Mouse (Mus musculus) ovary, postnatal 36 days (tissue): ENCODE measurements around the gene Cfap298.
A peak's percentile ranks its signal among the peaks of the same experiment; 100 is the strongest.

Experiments
- DNase-seq: peaks from one replicate; pipeline ENCODE4 v3.0.0; 2022; ENCODE audit warnings: low spot score, mixed read lengths

Gene Cfap298

GRCm38 (mm10) chr16:90911766-90912165 lies 23.1 kb downstream of the Cfap298 start:
- DNase-seq: no peak

DNA sequence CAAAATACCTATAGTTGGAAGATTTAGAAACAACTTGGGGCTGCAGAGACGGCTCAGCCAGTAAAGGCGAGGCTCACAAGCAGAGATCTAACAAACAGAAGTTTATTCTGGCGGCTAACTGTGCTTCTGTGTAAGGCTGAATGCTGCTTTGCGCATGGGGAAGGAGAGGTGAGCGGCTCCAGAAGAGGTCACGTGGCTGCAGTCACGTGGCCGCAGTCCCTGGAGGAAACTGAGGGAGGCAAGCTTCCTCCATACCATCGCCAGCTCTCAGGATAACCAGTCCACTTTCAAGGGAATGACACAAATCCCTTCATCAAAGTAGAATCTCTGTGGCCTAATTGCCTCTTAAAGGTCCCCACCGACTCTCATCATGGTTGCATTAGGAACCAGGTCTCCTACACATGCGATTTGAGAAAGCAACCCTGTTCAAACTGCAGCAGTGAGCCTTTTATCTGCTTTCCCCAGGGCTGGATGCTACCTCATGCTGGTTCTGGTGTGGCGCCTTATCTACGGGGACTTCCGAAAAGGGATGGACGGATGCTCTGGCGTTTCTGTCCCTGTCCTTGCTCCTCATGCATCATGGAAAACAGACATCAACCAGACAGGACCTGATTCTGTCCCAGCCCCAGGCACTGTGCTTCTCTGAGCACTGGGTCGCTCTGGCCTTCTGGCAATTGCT lies 23.9 kb downstream of the Cfap298 start:
- DNase-seq: no peak

DNA sequence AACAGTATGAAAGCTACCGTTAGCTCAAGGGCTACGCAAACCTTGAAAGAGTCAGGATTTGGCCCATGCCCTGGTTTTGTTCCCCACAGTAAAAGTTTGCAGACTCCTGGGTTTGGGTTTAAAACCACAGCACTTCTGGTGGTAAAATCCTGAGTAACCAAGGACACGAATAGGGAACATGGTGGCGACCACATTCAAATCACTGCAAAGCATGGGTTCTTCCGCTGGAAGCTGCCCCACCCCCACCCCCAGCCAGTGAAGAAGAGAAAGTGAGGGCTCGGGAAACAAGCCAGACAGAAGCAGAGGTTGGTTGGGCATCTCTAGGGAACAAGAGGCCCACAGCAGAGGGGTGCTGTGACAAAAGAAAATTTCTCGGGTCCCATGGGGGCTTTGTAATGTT lies 27.7 kb downstream of the Cfap298 start:
- DNase-seq: no peak

DNA sequence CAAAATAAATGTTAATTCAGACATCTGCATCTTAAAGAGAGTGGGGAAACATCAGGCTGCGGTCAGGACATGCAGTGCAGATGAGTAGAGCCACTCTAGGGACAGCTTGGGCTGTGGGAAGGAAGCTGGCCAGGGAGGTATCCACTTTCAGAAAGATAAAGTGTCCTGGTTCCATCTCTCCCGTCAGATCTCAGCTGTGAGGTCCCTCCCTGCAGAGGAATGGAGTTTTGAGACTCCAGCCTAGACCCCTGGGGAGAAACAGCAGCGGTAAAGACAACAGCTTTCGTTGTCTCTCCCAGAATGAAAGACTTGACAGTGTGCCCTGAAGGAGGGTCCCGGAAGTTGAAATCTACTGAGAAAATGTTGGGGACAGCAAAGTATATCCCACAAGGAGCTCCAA lies 31.6 kb downstream of the Cfap298 start:
- no peak for DNase-seq

- DNase-seq: no peak
Measured at GRCm38 (mm10) chr16:90901364-90901763, 33.5 kb downstream of the Cfap298 start.

- peak; percentile 28 for DNase-seq
Measured at GRCm38 (mm10) chr16:90899498-90899897, 35.4 kb downstream of the Cfap298 start.

DNA sequence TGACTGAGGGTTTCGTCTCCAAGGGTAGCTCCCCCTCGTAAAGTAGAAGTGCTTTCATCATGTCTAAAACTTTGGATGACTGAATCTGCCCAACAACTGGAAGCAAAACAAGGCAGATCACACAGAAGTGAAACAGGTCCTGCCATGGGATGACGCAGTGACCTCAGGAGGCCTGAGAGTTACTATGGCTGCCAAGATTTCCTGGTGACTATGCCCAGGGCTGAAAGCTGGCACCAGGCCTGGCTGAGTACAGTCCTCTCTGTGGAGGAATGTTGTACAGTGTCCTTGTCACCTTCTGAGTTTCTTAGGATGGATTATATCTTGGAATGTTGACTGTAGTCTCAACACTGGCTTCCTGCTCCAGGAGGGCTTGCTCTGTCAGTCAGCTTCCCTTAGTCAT lies 37.3 kb downstream of the Cfap298 start:
- no peak for DNase-seq

DNA sequence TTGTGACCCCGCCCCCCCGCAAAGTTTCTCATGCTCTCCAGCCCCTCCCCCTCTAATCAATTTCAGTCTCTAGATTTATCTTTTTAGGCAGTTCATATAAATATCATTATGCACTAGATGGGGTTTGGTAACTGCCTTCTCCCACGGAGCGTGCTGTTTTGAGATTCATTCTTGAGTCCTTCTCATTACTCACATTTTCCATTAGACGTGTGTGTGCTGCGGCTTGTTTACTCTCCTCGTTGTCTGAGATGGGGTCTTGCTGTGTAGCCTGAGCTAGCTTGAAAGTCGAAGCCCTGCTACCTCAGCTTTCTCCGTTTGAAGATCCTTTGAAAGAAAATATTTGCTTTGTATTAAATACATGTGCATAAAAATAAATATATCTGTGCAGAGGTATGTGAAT lies 41.1 kb downstream of the Cfap298 start:
- DNase-seq: no peak

GRCm38 (mm10) chr16:90893019-90893418 lies 41.9 kb downstream of the Cfap298 start:
- no peak for DNase-seq

DNA sequence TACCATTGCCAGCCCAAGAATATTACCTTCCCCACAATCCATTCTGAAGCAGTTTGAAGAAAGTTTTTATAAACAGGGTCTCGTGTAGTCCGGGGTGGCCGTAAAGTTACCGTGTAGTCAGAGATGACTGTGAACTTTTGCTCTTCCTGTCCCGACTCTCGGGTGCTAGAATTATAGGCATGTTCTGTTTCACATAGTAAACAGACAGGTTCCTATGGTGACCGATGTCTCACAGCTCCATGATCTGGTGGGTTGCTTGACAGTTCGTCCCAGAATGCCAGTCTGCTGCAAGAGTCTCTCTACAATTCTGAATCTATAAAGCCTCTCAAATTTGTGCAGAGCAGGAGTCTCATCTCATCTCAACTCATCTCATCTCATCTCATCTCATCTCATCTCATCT lies 42.8 kb downstream of the Cfap298 start:
- DNase-seq: no peak

GRCm38 (mm10) chr16:90891601-90892000 lies 43.3 kb downstream of the Cfap298 start:
- DNase-seq: no peak

DNA sequence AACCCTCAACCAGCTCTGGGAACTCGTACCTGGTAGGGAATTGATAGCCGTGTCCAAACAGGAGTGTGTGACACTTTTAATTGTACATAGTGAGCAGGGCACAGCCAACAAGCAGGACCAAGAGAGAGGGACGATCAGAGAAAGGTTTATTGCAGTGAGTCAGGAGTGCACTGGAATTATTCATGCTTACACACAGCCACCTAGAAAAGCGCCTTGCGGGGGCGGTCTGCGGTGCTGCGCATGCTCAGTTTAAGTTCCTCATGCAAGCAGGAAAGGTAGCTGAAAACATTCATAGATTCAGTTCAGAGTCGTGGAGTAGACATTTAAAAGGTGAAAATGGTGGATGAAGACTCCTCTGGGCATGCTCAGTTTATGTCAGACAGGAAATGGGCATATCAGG lies 44.2 kb downstream of the Cfap298 start:
- no peak for DNase-seq

DNA sequence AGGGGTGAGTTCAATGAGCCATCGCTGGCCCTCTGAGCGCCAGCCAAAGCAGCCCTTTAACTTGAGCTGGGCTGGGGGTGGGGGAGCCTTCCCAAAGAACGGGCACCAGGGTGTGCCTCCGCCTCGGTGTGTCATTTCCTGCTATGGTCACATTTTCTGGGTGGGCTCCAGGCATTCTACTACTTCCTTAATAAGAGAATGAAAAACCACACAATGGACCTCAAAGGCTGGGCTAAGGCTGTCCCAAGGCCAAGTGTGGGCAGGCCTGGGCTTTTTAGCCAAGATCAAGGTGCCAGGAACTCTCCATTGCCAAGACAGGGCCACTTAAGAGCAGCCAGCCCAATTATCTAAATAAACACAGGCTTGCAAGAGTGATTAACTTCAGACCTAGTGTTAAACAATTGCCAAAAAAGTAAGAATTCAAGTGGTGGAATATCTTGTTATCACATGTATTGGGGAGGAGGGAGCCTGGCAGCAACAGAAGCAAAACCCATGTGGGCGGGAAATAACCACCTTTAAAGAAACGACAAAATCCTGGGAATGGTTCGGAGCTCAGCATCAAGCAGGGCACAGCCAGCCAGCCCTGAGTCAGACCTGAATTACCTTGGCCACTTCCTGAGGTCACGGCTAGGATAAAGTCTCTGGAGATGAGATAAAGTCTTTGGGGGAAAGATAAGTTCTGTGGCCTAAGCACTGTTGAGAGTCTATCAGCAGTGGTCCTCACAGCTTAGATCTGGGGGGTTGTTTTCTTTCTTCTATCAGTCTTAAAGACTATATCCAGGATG lies 48.9 kb downstream of the Cfap298 start:
- peak; percentile 45 for DNase-seq

DNA sequence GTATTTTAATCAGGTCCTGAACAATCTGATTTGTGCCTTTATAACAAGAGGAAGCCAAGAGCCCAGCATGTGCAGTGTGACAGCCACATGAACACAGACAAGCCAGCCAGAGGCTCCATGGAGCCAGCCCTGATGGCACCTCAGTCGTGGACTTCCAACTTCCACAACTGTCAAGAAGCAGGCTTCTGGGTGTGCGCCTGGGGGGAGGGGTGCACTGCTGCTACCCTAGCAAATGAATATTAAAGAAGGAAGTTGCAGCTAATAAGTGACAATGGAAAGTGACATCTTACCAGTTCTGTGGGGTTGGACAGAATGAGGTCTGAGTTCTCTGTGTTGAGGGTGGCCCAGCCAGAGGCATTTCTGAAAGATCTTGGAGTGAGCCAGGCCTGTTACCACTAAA lies 49.6 kb downstream of the Cfap298 start:
- DNase-seq: no peak

DNA sequence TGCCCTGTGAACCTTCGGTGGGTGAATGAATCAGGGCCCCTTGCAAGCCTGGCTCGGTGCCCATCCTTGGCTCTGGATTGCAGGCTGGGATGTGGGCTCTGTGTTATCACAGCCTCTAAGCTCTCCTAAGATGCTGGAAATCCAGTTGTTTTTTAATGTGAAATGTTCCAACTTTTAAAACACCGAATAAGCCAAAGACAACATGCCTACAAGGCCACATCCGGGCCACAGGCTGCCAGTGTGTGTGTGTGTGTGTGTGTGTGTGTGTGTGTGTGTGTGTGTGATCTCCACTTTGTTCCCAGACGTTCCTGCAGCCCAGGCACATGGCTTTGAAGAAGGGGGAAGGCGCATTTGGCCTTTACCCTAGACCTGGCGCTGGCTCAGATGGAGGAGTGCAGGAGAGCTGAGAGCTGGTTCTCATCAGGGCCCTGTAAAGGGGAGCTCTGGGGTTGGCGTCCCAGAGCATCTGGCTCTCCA lies 52.4 kb downstream of the Cfap298 start:
- DNase-seq: peak; percentile 45

GRCm38 (mm10) chr16:90878135-90878860 lies 56.6 kb downstream of the Cfap298 start:
- DNase-seq: no peak
